Mouse (Mus musculus) G1E (cell line): ENCODE results near the gene Gpat3. TPM values are rescaled to one million over a fixed set of nuclear protein-coding genes. Genes with fewer than 3 reads are reported as not detected.

Experiments used
- ATAC-seq: 2 replicates; pipeline ENCODE4 v1.8.0; 2016; ENCODE audit warnings: mild to moderate bottlenecking; ENCODE audit not compliant: insufficient number of reproducible peaks, poor library complexity, low FRiP score, severe bottlenecking; ENCODE audit errors: extremely low read depth
- DNase-seq: peaks from one replicate; pipeline ENCODE4 v3.0.0; 2012; ENCODE audit warnings: low spot score
- H3K27me3 ChIP-seq: 2 replicates; pipeline ENCODE4 v1.6.1; 2012; ENCODE audit warnings: mild to moderate bottlenecking, low read length, inconsistent platforms; ENCODE audit not compliant: insufficient read depth
- H3K36me3 ChIP-seq: replicated peaks from 2 replicates; pipeline ENCODE3; 2012; ENCODE audit warnings: mild to moderate bottlenecking, inconsistent platforms
- H3K4me1 ChIP-seq: 2 replicates; pipeline ENCODE4 v1.6.1; 2012; ENCODE audit warnings: low read depth, low read length, inconsistent platforms, mixed read lengths; ENCODE audit not compliant: insufficient read depth
- H3K4me3 ChIP-seq: 2 replicates; pipeline ENCODE4 v1.5.1; 2012; ENCODE audit warnings: low read depth, mild to moderate bottlenecking, inconsistent platforms, low read length, moderate library complexity, mixed read lengths
- H3K9me3 ChIP-seq: replicated peaks from 2 replicates; pipeline ENCODE4 v1.6.1; 2012; ENCODE audit warnings: inconsistent platforms
- CTCF ChIP-seq: IDR thresholded peaks from 2 replicates; pipeline ENCODE4 v1.5.1; 2012; ENCODE audit warnings: low read depth, low read length, inconsistent platforms, mixed read lengths
- GATA1 ChIP-seq: IDR thresholded peaks from 2 replicates; pipeline ENCODE4 v1.6.1; 2012; ENCODE audit warnings: borderline replicate concordance, low read length, inconsistent platforms, mixed read lengths
- GATA2 ChIP-seq: IDR thresholded peaks from 2 replicates; pipeline ENCODE4 v1.6.1; 2012; ENCODE audit warnings: low read depth, low read length, inconsistent platforms, borderline replicate concordance
- POLR2AphosphoS5 ChIP-seq: IDR thresholded peaks from 2 replicates; pipeline ENCODE4 v1.6.1; 2012; ENCODE audit warnings: low read depth, low read length, inconsistent platforms; ENCODE audit not compliant: insufficient replicate concordance
- TAL1 ChIP-seq: conservative IDR thresholded peaks from 2 replicates; pipeline ENCODE4 v1.6.1; 2012; ENCODE audit warnings: low read depth, low read length, inconsistent platforms, mixed read lengths
- polyA plus RNA-seq: library from polyadenylated mRNA; stranded (reverse); fragments of >175 nt; gene quantifications from 2 replicates; pipeline ENCODE4 v1.2.3, GENCODE M21; 2012
- total RNA-seq, 2 experiments: library from RNA; stranded (forward) in 1 of 2; stranded (reverse) in 1 of 2; fragments of 200-1000 nt in 1 of 2; fragments of >200 nt in 1 of 2; fragmentation: Nextera tagmentation in 1 of 2; gene quantifications; 2 replicates each; pipeline ENCODE4 v1.2.3; 2014 to 2017

Gpat3 gene
- total and polyA plus RNA-seq, 3 experiments = 0.16 TPM; not detected in 2

GRCm38 (mm10) chr5:100909691-100910090 is 64.2 kb downstream of the Gpat3 start:
- no peaks in the 10 kb centered on the region for H3K27me3 ChIP-seq
- ATAC-seq (no peak), DNase-seq (no peak)
- no peak overlapping the region for H3K4me3 ChIP-seq
- TF ChIP-seq TAL1 (no peak), CTCF (no peak), POLR2AphosphoS5 (no peak), GATA2 (no peak), GATA1 (no peak)
- no peaks in the 10 kb centered on the region for H3K36me3 ChIP-seq
- H3K9me3 ChIP-seq = peaks cover 49% of the 10 kb centered on the region
- H3K4me1 ChIP-seq = no peaks in the 10 kb centered on the region

- H3K4me1 ChIP-seq = no peaks in the 10 kb centered on the region
- no peak for ATAC-seq
- no peaks in the 10 kb centered on the region for H3K36me3 ChIP-seq
- no peak overlapping the region for H3K4me3 ChIP-seq
- TF ChIP-seq POLR2AphosphoS5 (no peak), GATA2 (no peak), TAL1 (no peak), GATA1 (no peak), CTCF (no peak)
- H3K27me3 ChIP-seq = no peaks in the 10 kb centered on the region
- no peak for DNase-seq
- peaks cover 41% of the 10 kb centered on the region for H3K9me3 ChIP-seq
Observed at GRCm38 (mm10) chr5:100911502-100912097, 66.1 kb downstream of the Gpat3 start.

- Histone ChIP-seq H3K4me1 (no peaks in the 10 kb centered on the region), H3K36me3 (no peaks in the 10 kb centered on the region), H3K4me3 (no peak overlapping the region), H3K9me3 (peaks cover 38% of the 10 kb centered on the region), H3K27me3 (no peaks in the 10 kb centered on the region)
- DNase-seq = no peak
- ATAC-seq = no peak
- no peak for TF ChIP-seq POLR2AphosphoS5
- TF ChIP-seq GATA1 = no peak
- no peak for TF ChIP-seq GATA2
- no peak for TF ChIP-seq CTCF
- no peak for TF ChIP-seq TAL1
Observed at GRCm38 (mm10) chr5:100912366-100912765, 66.9 kb downstream of the Gpat3 start.

DNA sequence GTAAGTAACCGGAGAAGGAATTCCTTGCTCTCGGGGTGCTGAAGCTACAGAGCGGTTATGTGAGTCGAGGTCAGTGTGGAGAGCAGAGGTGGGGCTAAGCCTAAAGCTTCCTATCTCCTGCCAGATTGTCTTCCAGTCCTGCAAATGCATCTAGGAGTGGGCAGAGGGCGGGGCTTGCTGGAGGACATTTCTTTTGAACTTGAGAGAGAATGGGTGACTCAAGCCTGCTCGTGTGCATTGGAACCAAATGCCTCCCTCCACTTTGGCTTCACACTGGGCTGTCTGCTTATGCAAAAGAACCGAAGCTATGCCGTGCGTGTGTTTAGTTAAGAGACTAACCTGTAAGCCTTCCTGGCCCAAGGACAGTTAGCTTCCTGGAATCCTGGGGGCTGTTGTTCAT is 67.8 kb downstream of the Gpat3 start:
- H3K36me3 ChIP-seq = no peaks in the 10 kb centered on the region
- no peaks in the 10 kb centered on the region for H3K27me3 ChIP-seq
- TF ChIP-seq GATA1 = no peak
- no peak for TF ChIP-seq GATA2
- TF ChIP-seq CTCF = no peak
- TF ChIP-seq POLR2AphosphoS5 = no peak
- no peak for TF ChIP-seq TAL1
- peaks cover 44% of the 10 kb centered on the region for H3K9me3 ChIP-seq
- DNase-seq (no peak), ATAC-seq (no peak)
- H3K4me1 ChIP-seq = no peaks in the 10 kb centered on the region
- H3K4me3 ChIP-seq = no peak overlapping the region

DNA sequence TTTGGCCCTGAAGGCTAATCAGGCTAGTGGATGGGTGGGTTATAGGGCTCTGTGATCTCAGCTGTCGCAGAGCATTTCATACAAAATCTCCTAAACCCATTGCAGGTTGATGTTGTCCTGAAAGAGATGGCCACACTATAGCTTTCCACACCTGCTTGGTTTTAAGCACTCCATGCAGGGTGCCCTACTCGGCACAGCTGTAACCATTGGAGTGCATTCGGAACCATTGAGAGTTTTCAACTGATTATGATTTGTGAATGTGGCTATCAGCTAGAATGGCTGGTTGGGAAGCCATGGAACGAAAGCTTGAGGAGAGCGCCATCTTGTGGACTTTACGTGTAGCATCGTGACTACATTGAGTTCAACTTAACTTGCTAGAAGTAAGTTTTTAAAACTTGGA is 69.5 kb downstream of the Gpat3 start:
- Histone ChIP-seq H3K36me3 (no peaks in the 10 kb centered on the region), H3K27me3 (no peaks in the 10 kb centered on the region), H3K4me1 (no peaks in the 10 kb centered on the region), H3K9me3 (peaks cover 46% of the 10 kb centered on the region), H3K4me3 (no peak overlapping the region)
- no peak for ATAC-seq
- no peak for DNase-seq
- TF ChIP-seq POLR2AphosphoS5 = no peak
- no peak for TF ChIP-seq GATA1
- no peak for TF ChIP-seq CTCF
- TF ChIP-seq GATA2 = no peak
- TF ChIP-seq TAL1 = no peak

GRCm38 (mm10) chr5:100915411-100915810 is 69.9 kb downstream of the Gpat3 start:
- H3K4me3 ChIP-seq = no peak overlapping the region
- no peaks in the 10 kb centered on the region for H3K4me1 ChIP-seq
- H3K36me3 ChIP-seq = no peaks in the 10 kb centered on the region
- TF ChIP-seq TAL1 = no peak
- no peak for TF ChIP-seq CTCF
- TF ChIP-seq GATA1 = no peak
- no peak for TF ChIP-seq POLR2AphosphoS5
- no peak for TF ChIP-seq GATA2
- no peak for ATAC-seq
- no peaks in the 10 kb centered on the region for H3K27me3 ChIP-seq
- peaks cover 47% of the 10 kb centered on the region for H3K9me3 ChIP-seq
- DNase-seq = no peak

GRCm38 (mm10) chr5:100916416-100916815 is 70.9 kb downstream of the Gpat3 start:
- ATAC-seq = no peak
- H3K4me3 ChIP-seq = no peak overlapping the region
- no peaks in the 10 kb centered on the region for H3K36me3 ChIP-seq
- DNase-seq = no peak
- H3K27me3 ChIP-seq = no peaks in the 10 kb centered on the region
- peaks cover 55% of the 10 kb centered on the region for H3K9me3 ChIP-seq
- TF ChIP-seq GATA1 (no peak), CTCF (no peak), TAL1 (no peak), GATA2 (no peak), POLR2AphosphoS5 (no peak)
- no peaks in the 10 kb centered on the region for H3K4me1 ChIP-seq
